10 mouse cellular contexts compared by ENCODE assay signal in genomic region chr6:100526066-100526465, GRCm38 (mm10).
A peak's percentile ranks its signal among the peaks of the same experiment; 100 is the strongest.
DNase-seq lines count a peak whose midpoint lies in the region; ATAC-seq lines count a peak whose summit lies in the region.
"Had no signal": no experiment of that assay in that cellular context is flagged by ENCODE, and none has a peak within 500 bp of the region (broad histone marks: within the 10 kb centered on the region; RNA-seq: fewer than 3 reads in every experiment).

No protein-coding gene starts in this region.

- peaks cover 23% of the 10 kb centered on the region for H3K4me1 ChIP-seq in hindbrain, embryonic 12.5 days
- H3K4me1 ChIP-seq in midbrain, embryonic 16.5 days (ENCODE audit: control insufficient read depth, insufficient read depth, low read length) = peaks cover 7% of the 10 kb centered on the region

- peaks cover 21% of the 10 kb centered on the region for H3K27me3 ChIP-seq in hindbrain, embryonic 12.5 days
- no peaks in the 10 kb centered on the region for H3K27me3 ChIP-seq in midbrain, embryonic 16.5 days (ENCODE audit: control insufficient read depth, insufficient read depth, low read depth, low read length)

- H3K4me3 ChIP-seq in hindbrain, embryonic 12.5 days = no peak overlapping the region
- no peak overlapping the region for H3K4me3 ChIP-seq in midbrain, embryonic 16.5 days (ENCODE audit: low read depth, low read length)

- H3K9ac ChIP-seq in hindbrain, embryonic 12.5 days = no peak overlapping the region
- no peak overlapping the region for H3K9ac ChIP-seq in midbrain, embryonic 16.5 days (ENCODE audit: low read depth, low read length)

- DNase-seq in kidney, postnatal 10 days = peak; percentile 20
- DNase-seq in kidney, postnatal 36 days = no peak
- DNase-seq in thymus, postnatal 0 days (ENCODE audit: low spot score) = no peak
- DNase-seq in frontal cortex, postnatal 36 days (ENCODE audit: low spot score in 2 of 2) = no peak
- DNase-seq in left cerebral cortex, postnatal 14 days (ENCODE audit: low spot score in 2 of 2) = no peak
- DNase-seq: cerebellum, adult 11-12 months; lung, adult 2 months had no signal

- H3K9me3 ChIP-seq in hindbrain, embryonic 12.5 days (replicated peaks) = no peaks in the 10 kb centered on the region
- no peaks in the 10 kb centered on the region for H3K9me3 ChIP-seq in midbrain, embryonic 16.5 days (replicated peaks; ENCODE audit: control insufficient read depth, low read length, poor library complexity, severe bottlenecking)

- H3K36me3 ChIP-seq in hindbrain, embryonic 12.5 days = no peaks in the 10 kb centered on the region
- no peaks in the 10 kb centered on the region for H3K36me3 ChIP-seq in midbrain, embryonic 16.5 days (ENCODE audit: control insufficient read depth, insufficient read depth, low read length)

- intact Hi-C loops in left cerebral cortex, postnatal 14 days (cut with DNase I) = no loop called here

- no peak overlapping the region for H3K27ac ChIP-seq in hindbrain, embryonic 12.5 days
- no peak overlapping the region for H3K27ac ChIP-seq in midbrain, embryonic 16.5 days (ENCODE audit: low read length)

- 2% methylated on average over 9 of the region's 9 CpGs for WGBS in hindbrain, embryonic 12.5 days
- 6% methylated on average over 9 of the region's 9 CpGs for WGBS in midbrain, embryonic 16.5 days

- H3K4me2 ChIP-seq in hindbrain, embryonic 12.5 days (replicated peaks) = peak overlapping the region; percentile 20; the same call in 1 of the 2 replicates
- peak overlapping the region; percentile 33; the same call in 1 of the 2 replicates for H3K4me2 ChIP-seq in midbrain, embryonic 16.5 days (ENCODE audit: low read length)

- ATAC-seq in common myeloid progenitor, adult 5-6 weeks (replicated peaks; ENCODE audit: low read depth, poor library complexity, severe bottlenecking) = peak; percentile 34
- ATAC-seq in hindbrain, embryonic 12.5 days (ENCODE audit: low FRiP score) = peak; percentile 27; the same call in 1 of the 2 replicates
- no peak for ATAC-seq in midbrain, embryonic 16.5 days
